Mouse (Mus musculus) hindbrain, embryonic 14.5 days (tissue): ENCODE results near the gene Nelfb. TPM values are rescaled to one million over a fixed set of nuclear protein-coding genes. Genes with fewer than 3 reads are reported as not detected.
A peak's percentile ranks its signal among the peaks of the same experiment; 100 is the strongest.

Experiments used
- ATAC-seq: fragments of 200-750 bp; cut with Nextera tagmentation; 2 replicates; pipeline ENCODE4 v1.8.0; 2017; ENCODE audit warnings: moderate number of reproducible peaks, mild to moderate bottlenecking, moderate TSS enrichment, moderate library complexity; ENCODE audit not compliant: low FRiP score
- DNase-seq: peaks from one replicate; pipeline ENCODE4 v3.0.0-alpha.2; 2015; ENCODE audit warnings: low spot score
- H3K27ac ChIP-seq: fragments of 300-500 bp; sonication (generic); 2 replicates; pipeline ENCODE4 v1.5.1; 2014; ENCODE audit warnings: mild to moderate bottlenecking, moderate library complexity
- H3K27me3 ChIP-seq: fragments of 300-500 bp; sonication (generic); 2 replicates; pipeline ENCODE4 v1.6.1; 2014; ENCODE audit warnings: mild to moderate bottlenecking, low read length, mixed read lengths; ENCODE audit not compliant: control insufficient read depth, insufficient read depth
- H3K36me3 ChIP-seq: fragments of 300-500 bp; sonication (generic); replicated peaks from 2 replicates; pipeline ENCODE4 v1.6.1; 2014; ENCODE audit not compliant: control insufficient read depth, insufficient read depth
- H3K4me1 ChIP-seq: fragments of 300-500 bp; sonication (generic); replicated peaks from 2 replicates; pipeline ENCODE4 v1.6.1; 2014; ENCODE audit warnings: antibody characterized with exemption, low read length, mixed read lengths; ENCODE audit not compliant: control insufficient read depth, insufficient read depth
- H3K4me2 ChIP-seq: fragments of 300-500 bp; sonication (generic); replicated peaks from 2 replicates; pipeline ENCODE4 v1.6.1; 2014; ENCODE audit warnings: mild to moderate bottlenecking, moderate library complexity
- H3K4me3 ChIP-seq: fragments of 300-500 bp; sonication (generic); replicated peaks from 2 replicates; pipeline ENCODE4 v1.5.1; 2014; ENCODE audit warnings: mild to moderate bottlenecking, low read length
- H3K9ac ChIP-seq: fragments of 300-500 bp; sonication (generic); 2 replicates; pipeline ENCODE4 v1.6.1; 2014
- H3K9me3 ChIP-seq: fragments of 300-500 bp; sonication (generic); 2 replicates; pipeline ENCODE4 v1.6.1; 2016; ENCODE audit warnings: low read length; ENCODE audit not compliant: control insufficient read depth
- WGBS: fragments of 180-500 bp; shearing (Covaris S2); extraction: QIAGEN DNeasy Blood & Tissue Kit; methylation state at CpG from one replicate; pipeline ENCODE4 v1.1.7; 2014; 5-methylcytosine and 5-hydroxymethylcytosine counted together
- polyA plus RNA-seq: library from polyadenylated mRNA; unstranded; fragments of >200 nt; fragmentation: Nextera tagmentation; extraction: Ambion mirVana; gene quantifications from 2 replicates; pipeline ENCODE4 v1.2.1, GENCODE M21; 2014

The Nelfb gene
- polyA plus RNA-seq, 1 experiment from 2014 or later: 88.0 TPM

DNA sequence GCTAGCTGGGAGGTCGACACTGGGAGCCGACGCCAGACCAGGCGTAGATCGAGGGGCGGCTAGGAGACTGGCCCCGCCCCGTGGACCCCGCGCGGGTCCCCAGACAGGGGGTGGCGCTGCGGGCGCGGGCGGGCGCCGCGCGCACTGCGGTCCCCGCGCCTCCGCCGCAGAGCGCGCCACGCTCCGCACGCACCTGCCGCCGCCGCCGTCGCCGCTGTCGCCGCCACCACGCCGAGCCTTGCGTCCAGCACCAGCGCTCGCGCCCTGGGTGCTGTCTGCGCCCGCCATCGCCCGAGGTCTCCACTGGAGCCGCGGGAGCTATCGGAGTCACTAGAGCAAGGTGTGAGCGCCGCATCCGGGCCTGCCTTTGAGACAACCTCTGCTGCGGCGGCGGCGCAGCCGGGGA lies 30.8 kb upstream of the Nelfb start, which contains the start of the genes Rnf208 and Cysrt1:
Gene Rnf208 (plus strand): TSS at position 155 of the 406 bp plus-strand sequence.
Gene Cysrt1 (minus strand): TSS at position 352 of the 406 bp plus-strand sequence.
- Histone ChIP-seq H3K36me3 (peaks cover 30% of the 10 kb centered on the region), H3K4me2 (peak within 1 kb of the TSS; percentile 86), H3K9me3 (no peaks in the 10 kb centered on the region), H3K4me1 (peaks cover 22% of the 10 kb centered on the region), H3K4me3 (peak within 1 kb of the TSS; percentile 72), H3K27ac (peak within 1 kb of the TSS; percentile 60), H3K9ac (peak within 1 kb of the TSS; percentile 87), H3K27me3 (peaks cover 6% of the 10 kb centered on the region; the same call in 1 of the 2 replicates)
- ATAC-seq (peak; percentile 67), DNase-seq (peak; percentile 60)
- WGBS: under 1% methylated on average over 33 of the region's 59 CpGs

GRCm38 (mm10) chr2:25241438-25241775 lies 30.1 kb upstream of the Nelfb start:
- DNase-seq: no peak
- Histone ChIP-seq H3K36me3 (peaks cover 24% of the 10 kb centered on the region), H3K9me3 (no peaks in the 10 kb centered on the region), H3K9ac (peak overlapping the region; percentile 87), H3K4me2 (peak overlapping the region; percentile 86), H3K27me3 (peaks cover 6% of the 10 kb centered on the region; the same call in 1 of the 2 replicates), H3K4me1 (peaks cover 22% of the 10 kb centered on the region), H3K4me3 (peak overlapping the region; percentile 72), H3K27ac (peak overlapping the region; percentile 60; the same call in 1 of the 2 replicates)
- WGBS: 17% methylated on average over 6 of the region's 6 CpGs
- ATAC-seq: peak; percentile 5; the same call in 1 of the 2 replicates

DNA sequence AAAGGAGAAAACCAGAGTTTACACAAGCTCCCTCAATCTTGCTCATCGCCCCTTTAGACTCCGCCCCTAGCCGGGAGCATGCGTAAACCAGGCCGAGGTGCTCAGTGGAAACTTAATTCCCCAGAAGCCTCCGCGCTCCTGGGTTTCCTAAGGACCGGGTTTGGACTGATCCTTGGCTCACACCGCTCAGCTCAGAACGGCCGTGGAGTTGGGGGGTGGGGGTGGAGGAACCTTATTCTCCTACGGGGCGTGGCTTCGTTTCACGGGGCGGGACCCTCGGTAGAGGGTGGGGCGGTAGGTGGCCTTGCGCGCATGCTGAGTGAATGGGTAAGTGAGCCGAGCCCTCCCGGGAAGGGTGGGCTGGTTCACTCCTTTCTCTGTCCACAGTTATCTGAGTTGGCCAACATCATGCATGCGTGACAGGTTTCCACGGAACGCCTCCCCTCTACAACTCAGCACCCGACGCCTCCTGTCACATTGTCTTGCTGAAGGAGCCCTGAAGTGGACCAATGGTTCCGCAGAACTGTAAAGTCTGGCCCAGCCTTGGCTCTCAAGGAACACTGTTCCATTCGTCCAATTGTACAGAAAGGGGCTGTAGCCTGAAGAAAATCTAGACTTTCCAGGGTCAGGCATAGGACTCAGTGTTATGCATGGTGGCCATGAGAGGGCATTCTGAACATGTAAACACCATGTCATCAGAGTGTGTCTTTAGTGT lies 29.6 kb upstream of the Nelfb start:
- peaks cover 22% of the 10 kb centered on the region for H3K4me1 ChIP-seq
- peaks cover 6% of the 10 kb centered on the region; the same call in 1 of the 2 replicates for H3K27me3 ChIP-seq
- H3K27ac ChIP-seq: peak overlapping the region; percentile 60
- H3K9me3 ChIP-seq: no peaks in the 10 kb centered on the region
- peaks cover 20% of the 10 kb centered on the region for H3K36me3 ChIP-seq
- DNase-seq (peak; percentile 76), ATAC-seq (peak; percentile 75)
- peak overlapping the region; percentile 86 for H3K4me2 ChIP-seq
- peak overlapping the region; percentile 72 for H3K4me3 ChIP-seq
- H3K9ac ChIP-seq: peak overlapping the region; percentile 87; the same call in 1 of the 2 replicates
- WGBS: under 1% methylated on average over 29 of the region's 29 CpGs

DNA sequence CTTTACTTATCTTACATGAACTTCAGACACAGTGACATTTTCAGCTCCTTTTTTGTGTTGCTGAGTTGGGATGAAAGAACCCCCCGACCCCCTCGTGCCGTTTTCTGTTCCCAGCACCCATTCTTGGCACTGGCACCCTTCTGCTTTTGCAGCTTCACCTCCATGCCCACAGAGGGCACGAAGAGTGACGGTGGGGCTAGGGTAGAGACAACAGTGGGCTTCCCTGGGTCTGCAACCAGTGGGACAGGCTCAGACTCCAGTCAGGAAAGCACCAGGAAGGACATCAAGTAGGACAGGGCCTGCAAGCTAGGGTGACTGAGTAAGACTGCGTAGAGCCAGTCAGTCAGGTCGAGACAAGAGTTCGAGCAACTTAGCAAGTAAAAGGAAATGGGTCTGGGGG lies 29.0 kb upstream of the Nelfb start:
- H3K27me3 ChIP-seq: peaks cover 6% of the 10 kb centered on the region; the same call in 1 of the 2 replicates

DNA sequence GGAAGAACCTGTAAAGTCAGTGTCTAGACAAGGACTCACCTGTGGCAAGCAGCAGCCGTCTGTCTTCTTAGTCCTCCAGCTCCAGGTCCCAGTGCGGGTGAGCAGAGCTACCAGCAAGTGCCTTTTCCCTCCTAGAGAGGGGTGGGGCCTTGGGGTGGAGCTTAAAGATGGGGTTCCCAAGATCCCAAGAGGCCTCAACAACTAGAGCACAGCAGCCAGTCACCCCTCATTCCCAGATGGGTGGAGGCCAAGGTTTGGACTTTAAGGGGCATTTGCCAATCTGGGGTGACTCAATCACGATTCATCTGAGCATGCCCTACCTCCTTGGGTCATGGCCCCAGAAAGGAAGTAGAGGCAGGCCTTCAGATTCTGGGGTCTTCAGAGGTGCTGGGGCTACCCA lies 28.5 kb upstream of the Nelfb start:
- Histone ChIP-seq H3K27me3 (peaks cover 6% of the 10 kb centered on the region; the same call in 1 of the 2 replicates), H3K4me1 (peaks cover 22% of the 10 kb centered on the region), H3K9me3 (no peaks in the 10 kb centered on the region), H3K9ac (no peak overlapping the region), H3K4me3 (no peak overlapping the region), H3K36me3 (peaks cover 9% of the 10 kb centered on the region), H3K4me2 (no peak overlapping the region), H3K27ac (no peak overlapping the region)
- ATAC-seq (no peak), DNase-seq (no peak)
- 87% methylated on average over 3 of the region's 3 CpGs for WGBS

More for the DNA sequence above, 29.0 kb upstream of the Nelfb start:
- ATAC-seq (no peak), DNase-seq (no peak)
- Histone ChIP-seq H3K4me1 (peaks cover 22% of the 10 kb centered on the region), H3K4me3 (peak overlapping the region; percentile 72), H3K36me3 (peaks cover 15% of the 10 kb centered on the region), H3K4me2 (peak overlapping the region; percentile 86), H3K9ac (peak overlapping the region; percentile 87; the same call in 1 of the 2 replicates), H3K9me3 (no peaks in the 10 kb centered on the region), H3K27ac (peak overlapping the region; percentile 60)
- 48% methylated on average over 8 of the region's 8 CpGs for WGBS

DNA sequence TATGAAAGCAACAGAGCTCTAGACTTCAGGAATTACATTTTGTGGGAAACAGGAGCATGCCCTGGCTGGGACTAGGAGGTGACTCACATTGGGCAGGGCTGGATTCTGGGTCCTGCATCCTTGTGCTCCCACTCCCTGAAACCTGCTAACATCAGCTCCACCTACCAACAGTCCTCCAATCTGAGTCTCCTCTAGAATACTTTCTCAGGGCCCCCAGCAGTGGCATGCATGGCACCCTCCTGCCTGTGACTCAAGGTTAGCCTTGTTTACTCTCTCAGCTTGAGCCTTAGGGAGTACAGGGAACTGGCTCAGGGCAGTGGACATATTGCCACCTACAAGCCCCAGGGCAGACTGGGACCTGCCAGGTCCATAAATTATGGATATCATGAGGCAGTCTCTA lies 26.8 kb upstream of the Nelfb start:
- Histone ChIP-seq H3K9me3 (no peaks in the 10 kb centered on the region), H3K27ac (no peak overlapping the region), H3K9ac (no peak overlapping the region), H3K36me3 (no peaks in the 10 kb centered on the region), H3K4me1 (peaks cover 22% of the 10 kb centered on the region), H3K4me2 (no peak overlapping the region), H3K4me3 (no peak overlapping the region), H3K27me3 (peaks cover 6% of the 10 kb centered on the region; the same call in 1 of the 2 replicates)
- ATAC-seq (no peak), DNase-seq (no peak)

- Histone ChIP-seq H3K4me1 (peaks cover 16% of the 10 kb centered on the region), H3K27me3 (peaks cover 6% of the 10 kb centered on the region; the same call in 1 of the 2 replicates), H3K4me3 (no peak overlapping the region), H3K4me2 (no peak overlapping the region), H3K9me3 (no peaks in the 10 kb centered on the region), H3K27ac (no peak overlapping the region), H3K36me3 (no peaks in the 10 kb centered on the region), H3K9ac (no peak overlapping the region)
- WGBS: 75% methylated on average over 4 of the region's 4 CpGs
- ATAC-seq (no peak), DNase-seq (no peak)
These were observed 26.2 kb upstream of the Nelfb start for GRCm38 (mm10) chr2:25237522-25237921.

DNA sequence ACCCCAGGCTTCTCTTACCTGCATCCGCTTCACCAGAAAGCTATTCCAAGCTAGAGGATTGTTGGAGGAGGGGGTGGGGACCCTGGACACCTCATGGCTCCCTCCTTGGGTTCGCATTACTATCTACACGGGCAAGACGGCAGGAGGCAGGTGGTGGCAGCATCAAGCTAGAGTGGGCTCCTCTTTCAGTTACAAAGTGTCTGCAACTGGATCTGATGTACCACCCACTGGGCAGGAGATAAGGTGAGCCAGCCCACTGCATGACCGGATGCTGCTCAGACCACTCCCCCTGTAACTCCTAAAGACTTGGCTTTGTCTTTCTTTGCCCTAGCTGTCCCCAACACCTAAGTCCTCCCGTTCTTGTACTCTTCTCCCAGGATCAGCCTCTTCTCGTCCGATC lies 25.3 kb upstream of the Nelfb start, which contains the start of gene Rnf224:
Gene Rnf224 (minus strand): TSS at position 174 of the 400 bp plus-strand sequence.
- Histone ChIP-seq H3K36me3 (no peaks in the 10 kb centered on the region), H3K27me3 (peaks cover 6% of the 10 kb centered on the region; the same call in 1 of the 2 replicates), H3K4me2 (no peak within 1 kb of the TSS), H3K27ac (no peak within 1 kb of the TSS), H3K9me3 (no peaks in the 10 kb centered on the region), H3K4me3 (no peak within 1 kb of the TSS), H3K4me1 (peaks cover 8% of the 10 kb centered on the region), H3K9ac (no peak within 1 kb of the TSS)
- no peak for ATAC-seq
- 49% methylated on average over 8 of the region's 8 CpGs for WGBS
- DNase-seq: no peak

- no peak overlapping the region for H3K27ac ChIP-seq
- ATAC-seq (no peak), DNase-seq (no peak)
- H3K27me3 ChIP-seq: peaks cover 6% of the 10 kb centered on the region; the same call in 1 of the 2 replicates
- H3K4me1 ChIP-seq: no peaks in the 10 kb centered on the region
- H3K9ac ChIP-seq: no peak overlapping the region
- no peak overlapping the region for H3K4me3 ChIP-seq
- no peaks in the 10 kb centered on the region for H3K36me3 ChIP-seq
- H3K4me2 ChIP-seq: no peak overlapping the region
- WGBS: 75% methylated on average over 5 of the region's 5 CpGs
- H3K9me3 ChIP-seq: no peaks in the 10 kb centered on the region
These were observed 23.4 kb upstream of the Nelfb start for GRCm38 (mm10) chr2:25234551-25235220.
